ENCODE assay signal across 21 mouse cellular contexts in genomic region chr7:61685052-61685655, GRCm38 (mm10).
A peak's percentile ranks its signal among the peaks of the same experiment; 100 is the strongest.
DNase-seq lines count a peak whose midpoint lies in the region; ATAC-seq lines count a peak whose summit lies in the region.
"Had no signal": no experiment of that assay in that cellular context is flagged by ENCODE, and none has a peak within 500 bp of the region (broad histone marks: within the 10 kb centered on the region; RNA-seq: fewer than 3 reads in every experiment).

No protein-coding gene starts in this region.

- no peaks in the 10 kb centered on the region for H3K9me3 ChIP-seq in midbrain, embryonic 14.5 days (ENCODE audit: control insufficient read depth, low read length)
- no peaks in the 10 kb centered on the region for H3K9me3 ChIP-seq in midbrain, embryonic 15.5 days
- no peaks in the 10 kb centered on the region for H3K9me3 ChIP-seq in hindbrain, embryonic 12.5 days (replicated peaks)
- H3K9me3 ChIP-seq: heart, embryonic 15.5 days; megakaryocyte, embryonic 14.5 days; neural tube, embryonic 13.5 days had no signal

- H3K27me3 ChIP-seq in midbrain, embryonic 14.5 days (ENCODE audit: control insufficient read depth, insufficient read depth, low read length), result no peaks in the 10 kb centered on the region
- H3K27me3 ChIP-seq in midbrain, embryonic 15.5 days (replicated peaks), result no peaks in the 10 kb centered on the region
- no peaks in the 10 kb centered on the region for H3K27me3 ChIP-seq in hindbrain, embryonic 12.5 days
- H3K27me3 ChIP-seq: CH12.LX; heart, embryonic 15.5 days; megakaryocyte, embryonic 14.5 days; neural tube, embryonic 13.5 days had no signal

- no peaks in the 10 kb centered on the region for H3K36me3 ChIP-seq in midbrain, embryonic 14.5 days (ENCODE audit: control insufficient read depth, insufficient read depth, low read length)
- H3K36me3 ChIP-seq in midbrain, embryonic 15.5 days (replicated peaks), result no peaks in the 10 kb centered on the region
- H3K36me3 ChIP-seq in hindbrain, embryonic 12.5 days, result no peaks in the 10 kb centered on the region
- H3K36me3 ChIP-seq: heart, embryonic 15.5 days; neural tube, embryonic 13.5 days had no signal

- no peak for ATAC-seq in midbrain, embryonic 14.5 days (ENCODE audit: low FRiP score, low TSS enrichment)
- ATAC-seq in midbrain, embryonic 15.5 days (replicated peaks), result no peak
- no peak for ATAC-seq in hindbrain, embryonic 12.5 days (ENCODE audit: low FRiP score)
- ATAC-seq: inflammation-experienced regulatory T-cells, adult 6 months; liver, postnatal 0 days had no signal

- WGBS in midbrain, embryonic 14.5 days, result 77% methylated on average over 5 of the region's 5 CpGs
- WGBS in midbrain, embryonic 15.5 days, result 66% methylated on average over 5 of the region's 5 CpGs
- WGBS in hindbrain, embryonic 12.5 days, result 80% methylated on average over 5 of the region's 5 CpGs

- no peak overlapping the region for H3K9ac ChIP-seq in midbrain, embryonic 14.5 days (replicated peaks; ENCODE audit: low read length)
- no peak overlapping the region for H3K9ac ChIP-seq in midbrain, embryonic 15.5 days
- no peak overlapping the region for H3K9ac ChIP-seq in hindbrain, embryonic 12.5 days
- H3K9ac ChIP-seq: heart, embryonic 15.5 days; liver, postnatal 0 days; neural tube, embryonic 13.5 days had no signal

- DNase-seq in cerebellum, postnatal 10 days, result peak; percentile 1 to 3
- no peak for DNase-seq in cerebellum, adult 18-20 months
- peak; percentile 18 for DNase-seq in left cerebral cortex, adult 11 months (ENCODE audit: low spot score)
- DNase-seq in left cerebral cortex, adult 18-20 months (ENCODE audit: low spot score in 2 of 2), result no peak
- peak; percentile 3 for DNase-seq in midbrain, embryonic 14.5 days
- DNase-seq in telencephalon, adult 2 months (ENCODE audit: low read depth, low spot score), result peak; percentile 35
- DNase-seq: adrenal gland, postnatal 25 days; cerebellum, adult 9-10 months; gastrocnemius, adult 2 months; heart, adult 2 months; kidney, postnatal 4 days; liver, postnatal 0 days; right cerebral cortex, postnatal 4 days; thymus, postnatal 36 days had no signal

- H3K4me3 ChIP-seq in midbrain, embryonic 14.5 days (replicated peaks; ENCODE audit: low read depth, low read length), result no peak overlapping the region
- no peak overlapping the region for H3K4me3 ChIP-seq in midbrain, embryonic 15.5 days
- no peak overlapping the region for H3K4me3 ChIP-seq in hindbrain, embryonic 12.5 days
- H3K4me3 ChIP-seq: gastrocnemius, adult 2 months; heart, adult 2 months; heart, embryonic 15.5 days; megakaryocyte, embryonic 14.5 days; neural tube, embryonic 13.5 days had no signal

- no peak overlapping the region for H3K27ac ChIP-seq in midbrain, embryonic 14.5 days (replicated peaks; ENCODE audit: low read depth, low read length)
- H3K27ac ChIP-seq in midbrain, embryonic 15.5 days, result no peak overlapping the region
- H3K27ac ChIP-seq in hindbrain, embryonic 12.5 days, result no peak overlapping the region
- H3K27ac ChIP-seq: gastrocnemius, adult 2 months; heart, adult 2 months; heart, embryonic 15.5 days; neural tube, embryonic 13.5 days had no signal

- H3K4me1 ChIP-seq in midbrain, embryonic 14.5 days (ENCODE audit: control insufficient read depth, insufficient read depth, low read length), result no peaks in the 10 kb centered on the region
- no peaks in the 10 kb centered on the region for H3K4me1 ChIP-seq in midbrain, embryonic 15.5 days
- no peaks in the 10 kb centered on the region for H3K4me1 ChIP-seq in hindbrain, embryonic 12.5 days
- H3K4me1 ChIP-seq: heart, embryonic 15.5 days; megakaryocyte, embryonic 14.5 days; neural tube, embryonic 13.5 days had no signal

- H3K4me2 ChIP-seq in midbrain, embryonic 14.5 days (ENCODE audit: low read length), result no peak overlapping the region
- no peak overlapping the region for H3K4me2 ChIP-seq in midbrain, embryonic 15.5 days
- H3K4me2 ChIP-seq in hindbrain, embryonic 12.5 days (replicated peaks), result no peak overlapping the region
- H3K4me2 ChIP-seq: heart, embryonic 15.5 days; neural tube, embryonic 13.5 days had no signal

Comparison
In these comparisons a context has a peak if more than half of its experiments do, and no peak if none do; other contexts are left out.
1. DNase-seq: peak in cerebellum, postnatal 10 days (2 of 2), left cerebral cortex, adult 11 months (single experiment), midbrain, embryonic 14.5 days (single experiment) and telencephalon, adult 2 months (single experiment); none in cerebellum, adult 18-20 months (0 of 2) and left cerebral cortex, adult 18-20 months (0 of 2).